Mouse (Mus musculus) ES-E14 (cell line): ENCODE data around the gene Gm14403. TPM values are rescaled to one million over a fixed set of nuclear protein-coding genes. Genes with fewer than 3 reads are reported as not detected.
"Not testable (repeated sequence)": the region's sequence is repeated elsewhere in the genome, so short reads cannot be mapped to it uniquely, and the experiment has no call there.

Experiments used
- DNase-seq: peaks from one replicate; pipeline ENCODE4 v3.0.0-alpha.2; 2013; ENCODE audit warnings: low read depth, low spot score
- H3K27ac ChIP-seq: 2 replicates; pipeline ENCODE4 v1.5.1; 2012; ENCODE audit warnings: low read depth, mild to moderate bottlenecking, low read length, moderate library complexity, mixed read lengths; ENCODE audit not compliant: poor library complexity, insufficient read depth, severe bottlenecking
- H3K36me3 ChIP-seq: 2 replicates; pipeline ENCODE4 v1.6.1; 2012; ENCODE audit warnings: mild to moderate bottlenecking, low read length, moderate library complexity, mixed read lengths; ENCODE audit not compliant: control insufficient read depth, poor library complexity, insufficient read depth, severe bottlenecking
- H3K4me1 ChIP-seq, 2 experiments: fragments of 150-350 bp in 1 of 2; sonication (generic) in 1 of 2; 2 replicates each; pipeline ENCODE4 v1.6.1; 2012; ENCODE audit warnings: low read length in 2 of 2, mild to moderate bottlenecking in 1 of 2, mixed read lengths in 1 of 2; ENCODE audit not compliant: control insufficient read depth in 2 of 2, insufficient read depth in 2 of 2, poor library complexity in 1 of 2
- H3K4me3 ChIP-seq, 2 experiments: fragments of 150-350 bp in 1 of 2; sonication (generic) in 1 of 2; 2 replicates each; pipeline ENCODE4 v1.5.1; 2012; ENCODE audit warnings: low read length in 2 of 2, low read depth in 1 of 2, mild to moderate bottlenecking in 1 of 2, mixed read lengths in 1 of 2; ENCODE audit not compliant: insufficient read depth in 1 of 2, poor library complexity in 1 of 2, severe bottlenecking in 1 of 2
- H3K9ac ChIP-seq: 2 replicates; pipeline ENCODE4 v1.6.1; 2012; ENCODE audit warnings: low read depth, mild to moderate bottlenecking, low read length, mixed read lengths; ENCODE audit not compliant: poor library complexity, insufficient read depth, severe bottlenecking
- H3K9me3 ChIP-seq: fragments of 150-350 bp; sonication (generic); 2 replicates; pipeline ENCODE4 v1.6.1; 2012; ENCODE audit warnings: low read depth, mild to moderate bottlenecking, low read length; ENCODE audit not compliant: control insufficient read depth, insufficient read depth
- in situ Hi-C, 2 experiments: fragments of 600-800 bp; cut with MboI; formaldehyde crosslinking; loops; one replicate each; pipeline ENCODE4 v1.15.1; 2025; ENCODE audit warnings: low sequenced_read_pairs in 2 of 2, inconsistent platforms in 1 of 2; ENCODE audit not compliant: unreplicated experiment in 2 of 2
- total RNA-seq: library from RNA; depleted of rRNA; stranded (reverse); fragments of 300-350 nt; gene quantifications from 2 replicates; pipeline ENCODE4 v1.2.3, GENCODE M21; 2012

The Gm14403 gene
- total RNA-seq, 1 experiment: 22.1 TPM

GRCm38 (mm10) chr2:177511381-177511780 is 13.4 kb downstream of the Gm14403 start:
- H3K9ac ChIP-seq, H3K4me1 ChIP-seq, H3K36me3 ChIP-seq, H3K9me3 ChIP-seq, H3K4me3 ChIP-seq, H3K27ac ChIP-seq, DNase-seq, in situ Hi-C loops: not testable (repeated sequence)

- H3K4me3 ChIP-seq, H3K27ac ChIP-seq, H3K9ac ChIP-seq, in situ Hi-C loops, H3K9me3 ChIP-seq, DNase-seq, H3K36me3 ChIP-seq, H3K4me1 ChIP-seq: not testable (repeated sequence)
These were observed 14.0 kb downstream of the Gm14403 start for GRCm38 (mm10) chr2:177511972-177512371.

- H3K9me3 ChIP-seq, H3K9ac ChIP-seq, H3K27ac ChIP-seq, in situ Hi-C loops, H3K36me3 ChIP-seq, H3K4me1 ChIP-seq, H3K4me3 ChIP-seq, DNase-seq: not testable (repeated sequence)
These were observed 16.0 kb downstream of the Gm14403 start for GRCm38 (mm10) chr2:177513991-177514479.

GRCm38 (mm10) chr2:177517746-177518145 is 19.7 kb downstream of the Gm14403 start:
- H3K9ac ChIP-seq, DNase-seq, H3K36me3 ChIP-seq, H3K4me1 ChIP-seq, H3K27ac ChIP-seq, in situ Hi-C loops, H3K4me3 ChIP-seq: not testable (repeated sequence)
- peaks cover 10% of the 10 kb centered on the region for H3K9me3 ChIP-seq

- H3K9me3 ChIP-seq: peaks cover 10% of the 10 kb centered on the region
- H3K27ac ChIP-seq, DNase-seq, H3K4me1 ChIP-seq, H3K9ac ChIP-seq, H3K4me3 ChIP-seq, H3K36me3 ChIP-seq, in situ Hi-C loops: not testable (repeated sequence)
These were observed 20.3 kb downstream of the Gm14403 start for GRCm38 (mm10) chr2:177518354-177518753.

- H3K4me3 ChIP-seq, DNase-seq, H3K9ac ChIP-seq, in situ Hi-C loops, H3K36me3 ChIP-seq, H3K27ac ChIP-seq, H3K4me1 ChIP-seq: not testable (repeated sequence)
- peaks cover 10% of the 10 kb centered on the region for H3K9me3 ChIP-seq
These were observed 20.9 kb downstream of the Gm14403 start for GRCm38 (mm10) chr2:177518960-177519359.
